Mouse (Mus musculus): ENCODE results near the gene Rnf207. TPM values are rescaled to one million over a fixed set of nuclear protein-coding genes. Genes with fewer than 3 reads are reported as not detected.

Gene Rnf207
- polyA plus RNA-seq, 1 experiment: 10.2 TPM

- Histone ChIP-seq H3K36me3 (ENCODE audit: control insufficient read depth, insufficient read depth, low read length) (no peaks in the 10 kb centered on the region), H3K27me3 (ENCODE audit: control insufficient read depth, insufficient read depth, low read length) (no peaks in the 10 kb centered on the region), H3K4me1 (replicated peaks; ENCODE audit: control insufficient read depth, insufficient read depth, low read length) (no peaks in the 10 kb centered on the region), H3K4me3 (ENCODE audit: control insufficient read depth, insufficient read depth, low read length) (no peak overlapping the region), H3K27ac (ENCODE audit: control insufficient read depth, insufficient read depth, low read length) (no peak overlapping the region)
- no peak for TF ChIP-seq POLR2A (IDR thresholded peaks at IDR 0.05; ENCODE audit: control insufficient read depth, extremely low read depth, insufficient read depth, low read length, poor library complexity)
- no peak for TF ChIP-seq CTCF (IDR thresholded peaks at IDR 0.05; ENCODE audit: borderline replicate concordance, control insufficient read depth, extremely low read depth, insufficient read depth, low read length, poor library complexity)
- no peak for DNase-seq
- 91% methylated on average over 9 of the region's 9 CpGs for WGBS
Observed at GRCm38 (mm10) chr4:152262187-152262586, 56.6 kb downstream of the Rnf207 start.

DNA sequence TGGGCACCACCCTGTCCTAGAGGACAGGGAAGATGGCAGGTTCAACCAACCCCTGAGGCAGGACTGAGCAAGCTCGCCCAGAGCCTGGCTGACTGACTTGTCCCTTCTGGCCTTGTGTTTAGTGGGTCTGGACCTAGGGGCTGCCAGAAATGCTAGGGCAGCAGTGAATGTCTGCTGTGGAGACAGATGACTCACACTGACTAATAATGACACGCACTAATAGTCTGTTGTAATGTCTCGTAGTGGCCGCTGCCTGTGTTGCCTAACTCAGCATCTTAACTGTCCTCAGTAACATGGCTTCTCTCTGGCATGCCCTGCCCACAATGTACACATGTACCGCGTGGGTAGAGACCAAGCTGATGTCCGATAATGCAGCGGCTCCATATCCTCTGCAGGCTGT is 58.3 kb downstream of the Rnf207 start:
- 94% methylated on average over 8 of the region's 8 CpGs for WGBS
- Histone ChIP-seq H3K27ac (ENCODE audit: control insufficient read depth, insufficient read depth, low read length) (no peak overlapping the region), H3K36me3 (ENCODE audit: control insufficient read depth, insufficient read depth, low read length) (no peaks in the 10 kb centered on the region), H3K27me3 (ENCODE audit: control insufficient read depth, insufficient read depth, low read length) (no peaks in the 10 kb centered on the region), H3K4me1 (replicated peaks; ENCODE audit: control insufficient read depth, insufficient read depth, low read length) (no peaks in the 10 kb centered on the region), H3K4me3 (ENCODE audit: control insufficient read depth, insufficient read depth, low read length) (no peak overlapping the region)
- TF ChIP-seq POLR2A (IDR thresholded peaks at IDR 0.05; ENCODE audit: control insufficient read depth, extremely low read depth, insufficient read depth, low read length, poor library complexity): no peak
- TF ChIP-seq CTCF (IDR thresholded peaks at IDR 0.05; ENCODE audit: borderline replicate concordance, control insufficient read depth, extremely low read depth, insufficient read depth, low read length, poor library complexity): no peak
- no peak for DNase-seq

DNA sequence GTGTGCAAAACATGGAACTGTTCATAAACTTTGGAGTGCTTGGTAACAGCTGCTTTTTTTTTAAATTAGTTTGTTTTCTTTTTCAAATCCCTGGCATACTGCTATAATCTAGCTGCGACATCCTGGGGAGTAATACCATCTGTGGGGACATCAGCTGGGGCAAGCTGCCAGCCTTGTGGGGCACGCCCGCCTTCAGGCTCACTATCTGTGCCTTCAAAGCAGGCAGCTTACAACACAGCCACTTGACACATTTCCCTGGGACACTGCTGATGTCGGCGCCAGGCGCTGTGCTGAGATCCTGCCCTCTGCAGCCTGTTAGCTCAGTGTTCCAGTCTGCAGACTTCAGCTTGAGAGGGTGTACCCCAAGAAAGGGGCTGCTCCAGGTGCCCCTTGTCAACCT is 61.7 kb downstream of the Rnf207 start:
- TF ChIP-seq CTCF (IDR thresholded peaks at IDR 0.05; ENCODE audit: borderline replicate concordance, control insufficient read depth, extremely low read depth, insufficient read depth, low read length, poor library complexity) (no peak), POLR2A (IDR thresholded peaks at IDR 0.05; ENCODE audit: control insufficient read depth, extremely low read depth, insufficient read depth, low read length, poor library complexity) (no peak)
- H3K4me1 ChIP-seq (replicated peaks; ENCODE audit: control insufficient read depth, insufficient read depth, low read length): no peaks in the 10 kb centered on the region
- H3K27me3 ChIP-seq (ENCODE audit: control insufficient read depth, insufficient read depth, low read length): no peaks in the 10 kb centered on the region
- H3K4me3 ChIP-seq (ENCODE audit: control insufficient read depth, insufficient read depth, low read length): no peak overlapping the region
- 90% methylated on average over 6 of the region's 6 CpGs for WGBS
- H3K27ac ChIP-seq (ENCODE audit: control insufficient read depth, insufficient read depth, low read length): no peak overlapping the region
- no peak for DNase-seq
- H3K36me3 ChIP-seq (ENCODE audit: control insufficient read depth, insufficient read depth, low read length): no peaks in the 10 kb centered on the region

Other genes starting within 250 kb of the Rnf207 start
- gene Plekhg5, start 246.5 kb downstream of the Rnf207 start, polyA plus RNA-seq (2012; rRNA removed): 21.5 and 22.0 TPM in 2 replicates
- 19.9 and 20.6 TPM in 2 replicates for gene Tnfrsf25, start 203.1 kb downstream of the Rnf207 start, polyA plus RNA-seq (2012; rRNA removed)
- gene Espn, start 166.6 kb downstream of the Rnf207 start, polyA plus RNA-seq (2012; rRNA removed): 5.7 and 6.5 TPM in 2 replicates
- 0.07 and 0.20 TPM in 2 replicates for gene Hes2, start 160.1 kb downstream of the Rnf207 start, polyA plus RNA-seq (2012; rRNA removed)
- 56.6 and 80.8 TPM in 2 replicates for gene Acot7, start 140.9 kb downstream of the Rnf207 start, polyA plus RNA-seq (2012; rRNA removed)
- gene Gpr153, start 44.8 kb downstream of the Rnf207 start, polyA plus RNA-seq (2012; rRNA removed): 5.3 and 5.5 TPM in 2 replicates
- 0.19 and 0.28 TPM in 2 replicates for gene Hes3, start 27.3 kb downstream of the Rnf207 start, polyA plus RNA-seq (2012; rRNA removed)
- gene Icmt, start 21.8 kb downstream of the Rnf207 start, polyA plus RNA-seq (2012; rRNA removed): 42.6 and 48.1 TPM in 2 replicates
- gene Rpl22, start 6.7 kb upstream of the Rnf207 start, polyA plus RNA-seq (2012; rRNA removed): 43.8 and 60.3 TPM in 2 replicates
- 0.11 and 0.16 TPM in 2 replicates for gene Chd5, start 19.7 kb upstream of the Rnf207 start, polyA plus RNA-seq (2012; rRNA removed)
- gene Nphp4, start 157.7 kb upstream of the Rnf207 start, polyA plus RNA-seq (2012; rRNA removed): 3.6 and 4.6 TPM in 2 replicates
- 67.3 and 82.6 TPM in 2 replicates for gene Kcnab2, start 158.9 kb upstream of the Rnf207 start, polyA plus RNA-seq (2012; rRNA removed)